Mouse (Mus musculus): ENCODE measurements around the gene Zbtb20. TPM values are rescaled to one million over a fixed set of nuclear protein-coding genes. Genes with fewer than 3 reads are reported as not detected.

Gene Zbtb20
- polyA plus RNA-seq (2015; fragmentation: Nextera tagmentation; extraction: Ambion mirVana) = 16.1 and 18.4 TPM in 2 replicates

- Histone ChIP-seq H3K9ac (ENCODE audit: low read depth, low read length) (peak within 1 kb of the TSS; percentile 75), H3K27me3 (replicated peaks; ENCODE audit: control insufficient read depth, insufficient read depth, low read length) (no peaks in the 10 kb centered on the region), H3K4me2 (ENCODE audit: low read depth, low read length) (peak within 1 kb of the TSS; percentile 69), H3K27ac (ENCODE audit: low read length) (peak within 1 kb of the TSS; percentile 93), H3K4me1 (ENCODE audit: control insufficient read depth, insufficient read depth, low read length) (no peaks in the 10 kb centered on the region), H3K9me3 (ENCODE audit: control insufficient read depth, low read length) (no peaks in the 10 kb centered on the region), H3K4me3 (ENCODE audit: low read length) (peak within 1 kb of the TSS; percentile 60), H3K36me3 (ENCODE audit: control insufficient read depth, insufficient read depth, low read length) (no peaks in the 10 kb centered on the region)
- 0% methylated on average over 5 of the region's 8 CpGs for WGBS
- no peak for ATAC-seq
These were observed at the start of gene Zbtb20 for GRCm38 (mm10) chr16:42875852-42875980. Gene Zbtb20 (plus strand): TSS chr16:42875881.

- no peaks in the 10 kb centered on the region for H3K36me3 ChIP-seq (ENCODE audit: control insufficient read depth, insufficient read depth, low read length)
- WGBS = 66% methylated on average over 5 of the region's 5 CpGs
- H3K4me3 ChIP-seq (ENCODE audit: low read length) = no peak overlapping the region
- H3K4me1 ChIP-seq (ENCODE audit: control insufficient read depth, insufficient read depth, low read length) = no peaks in the 10 kb centered on the region
- no peak overlapping the region for H3K27ac ChIP-seq (ENCODE audit: low read length)
- no peaks in the 10 kb centered on the region for H3K9me3 ChIP-seq (ENCODE audit: control insufficient read depth, low read length)
- H3K4me2 ChIP-seq (ENCODE audit: low read depth, low read length) = no peak overlapping the region
- H3K27me3 ChIP-seq (replicated peaks; ENCODE audit: control insufficient read depth, insufficient read depth, low read length) = no peaks in the 10 kb centered on the region
- no peak overlapping the region for H3K9ac ChIP-seq (ENCODE audit: low read depth, low read length)
- ATAC-seq = no peak
These were observed 39.7 kb upstream of the Zbtb20 start for GRCm38 (mm10) chr16:42835940-42836339.

DNA sequence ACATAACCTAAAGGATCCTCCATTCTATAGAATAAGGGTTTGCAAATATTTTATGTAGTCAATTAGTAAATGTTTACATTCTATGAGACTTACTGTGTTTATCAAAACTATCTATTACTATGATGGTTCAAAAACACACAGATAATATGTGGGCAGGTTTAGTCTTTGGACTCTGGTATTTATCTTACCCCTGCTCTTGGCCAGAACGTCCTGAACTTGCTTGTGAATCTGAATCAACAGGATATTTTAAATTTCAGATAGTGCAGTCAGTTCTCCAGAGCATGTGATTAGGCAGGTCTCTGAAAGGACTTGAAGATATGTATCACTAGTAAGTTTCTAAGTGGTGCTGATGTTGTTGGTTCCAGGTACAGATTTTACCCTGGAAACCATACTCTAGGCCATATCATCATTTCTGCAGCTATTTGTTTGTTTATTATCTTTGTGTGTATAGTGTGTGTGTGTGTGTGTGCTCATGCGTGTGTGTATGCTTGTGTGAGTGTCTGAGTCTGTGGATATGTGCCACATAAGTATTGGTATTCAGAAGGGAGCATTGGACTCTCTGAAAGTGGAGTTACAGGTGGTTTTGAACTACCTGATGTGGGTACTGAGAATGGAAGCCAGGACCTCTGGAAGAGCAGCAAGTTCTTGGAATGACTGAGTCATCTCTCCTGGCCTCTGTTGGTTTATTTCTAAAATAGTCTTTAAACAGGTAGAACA is 39.1 kb upstream of the Zbtb20 start:
- H3K4me3 ChIP-seq (ENCODE audit: low read length) = no peak overlapping the region
- no peaks in the 10 kb centered on the region for H3K36me3 ChIP-seq (ENCODE audit: control insufficient read depth, insufficient read depth, low read length)
- H3K4me1 ChIP-seq (ENCODE audit: control insufficient read depth, insufficient read depth, low read length) = no peaks in the 10 kb centered on the region
- no peaks in the 10 kb centered on the region for H3K27me3 ChIP-seq (replicated peaks; ENCODE audit: control insufficient read depth, insufficient read depth, low read length)
- H3K4me2 ChIP-seq (ENCODE audit: low read depth, low read length) = no peak overlapping the region
- no peak overlapping the region for H3K27ac ChIP-seq (ENCODE audit: low read length)
- 48% methylated on average over 2 of the region's 2 CpGs for WGBS
- no peak for ATAC-seq
- no peak overlapping the region for H3K9ac ChIP-seq (ENCODE audit: low read depth, low read length)
- no peaks in the 10 kb centered on the region for H3K9me3 ChIP-seq (ENCODE audit: control insufficient read depth, low read length)

DNA sequence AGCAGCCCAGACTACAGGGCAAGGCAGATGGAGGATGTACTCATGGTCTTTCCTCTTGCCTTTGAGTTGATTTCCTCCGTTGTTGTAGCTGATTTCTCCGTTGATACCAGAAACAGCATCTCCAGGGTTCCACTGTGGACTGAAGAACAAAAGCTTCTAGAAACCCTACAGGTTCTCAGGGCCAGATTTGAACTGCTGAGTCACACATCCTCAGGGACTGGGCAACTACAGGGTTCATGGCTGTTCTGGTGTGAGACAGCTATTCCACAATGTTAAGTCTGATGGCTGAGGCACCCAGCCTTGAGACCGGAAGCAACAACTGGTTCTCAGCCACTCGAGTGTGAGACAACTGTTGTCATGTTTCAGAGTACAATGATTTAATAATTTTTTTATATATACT is 37.5 kb upstream of the Zbtb20 start:
- 87% methylated on average over 4 of the region's 4 CpGs for WGBS
- ATAC-seq = no peak
- no peaks in the 10 kb centered on the region for H3K9me3 ChIP-seq (ENCODE audit: control insufficient read depth, low read length)
- H3K36me3 ChIP-seq (ENCODE audit: control insufficient read depth, insufficient read depth, low read length) = no peaks in the 10 kb centered on the region
- no peak overlapping the region for H3K4me3 ChIP-seq (ENCODE audit: low read length)
- H3K27me3 ChIP-seq (replicated peaks; ENCODE audit: control insufficient read depth, insufficient read depth, low read length) = no peaks in the 10 kb centered on the region
- H3K9ac ChIP-seq (ENCODE audit: low read depth, low read length) = no peak overlapping the region
- no peak overlapping the region for H3K27ac ChIP-seq (ENCODE audit: low read length)
- H3K4me2 ChIP-seq (ENCODE audit: low read depth, low read length) = no peak overlapping the region
- no peaks in the 10 kb centered on the region for H3K4me1 ChIP-seq (ENCODE audit: control insufficient read depth, insufficient read depth, low read length)

- Histone ChIP-seq H3K9me3 (ENCODE audit: control insufficient read depth, low read length) (no peaks in the 10 kb centered on the region), H3K4me2 (ENCODE audit: low read depth, low read length) (no peak overlapping the region), H3K27ac (ENCODE audit: low read length) (no peak overlapping the region), H3K27me3 (replicated peaks; ENCODE audit: control insufficient read depth, insufficient read depth, low read length) (no peaks in the 10 kb centered on the region), H3K4me3 (ENCODE audit: low read length) (no peak overlapping the region), H3K9ac (ENCODE audit: low read depth, low read length) (no peak overlapping the region), H3K36me3 (ENCODE audit: control insufficient read depth, insufficient read depth, low read length) (no peaks in the 10 kb centered on the region), H3K4me1 (ENCODE audit: control insufficient read depth, insufficient read depth, low read length) (no peaks in the 10 kb centered on the region)
- 54% methylated on average over 3 of the region's 3 CpGs for WGBS
- ATAC-seq = no peak
These were observed 18.0 kb upstream of the Zbtb20 start for GRCm38 (mm10) chr16:42857564-42858183.

- H3K4me3 ChIP-seq (ENCODE audit: low read length) = no peak overlapping the region
- H3K4me2 ChIP-seq (ENCODE audit: low read depth, low read length) = no peak overlapping the region
- H3K4me1 ChIP-seq (ENCODE audit: control insufficient read depth, insufficient read depth, low read length) = no peaks in the 10 kb centered on the region
- H3K9ac ChIP-seq (ENCODE audit: low read depth, low read length) = no peak overlapping the region
- WGBS = 79% methylated on average over 4 of the region's 4 CpGs
- no peak for ATAC-seq
- H3K9me3 ChIP-seq (ENCODE audit: control insufficient read depth, low read length) = no peaks in the 10 kb centered on the region
- no peaks in the 10 kb centered on the region for H3K27me3 ChIP-seq (replicated peaks; ENCODE audit: control insufficient read depth, insufficient read depth, low read length)
- no peaks in the 10 kb centered on the region for H3K36me3 ChIP-seq (ENCODE audit: control insufficient read depth, insufficient read depth, low read length)
- no peak overlapping the region for H3K27ac ChIP-seq (ENCODE audit: low read length)
These were observed 16.4 kb upstream of the Zbtb20 start for GRCm38 (mm10) chr16:42859251-42859650.

DNA sequence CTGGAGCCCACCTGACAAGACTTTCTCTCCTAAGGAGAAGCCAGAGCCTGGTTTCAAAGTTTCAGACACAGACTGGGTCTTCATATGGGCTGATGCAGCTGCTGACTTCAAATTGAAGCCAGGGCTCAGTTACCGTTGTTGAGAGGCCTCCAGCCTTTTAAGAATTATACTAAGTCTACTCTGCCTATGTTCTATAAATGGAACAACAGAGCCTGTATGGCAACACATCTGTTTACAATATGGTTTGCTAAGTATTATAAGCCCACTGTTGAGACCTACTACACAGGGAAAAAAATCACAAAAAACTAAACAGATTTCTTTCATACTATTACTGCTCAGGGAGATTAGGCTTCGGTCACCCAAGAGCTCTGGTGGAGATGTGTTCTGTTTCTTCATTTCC is 12.4 kb upstream of the Zbtb20 start:
- H3K9ac ChIP-seq (ENCODE audit: low read depth, low read length) = no peak overlapping the region
- H3K4me1 ChIP-seq (ENCODE audit: control insufficient read depth, insufficient read depth, low read length) = no peaks in the 10 kb centered on the region
- H3K27me3 ChIP-seq (replicated peaks; ENCODE audit: control insufficient read depth, insufficient read depth, low read length) = no peaks in the 10 kb centered on the region
- no peak for ATAC-seq
- H3K4me3 ChIP-seq (ENCODE audit: low read length) = no peak overlapping the region
- H3K4me2 ChIP-seq (ENCODE audit: low read depth, low read length) = no peak overlapping the region
- no peak overlapping the region for H3K27ac ChIP-seq (ENCODE audit: low read length)
- WGBS = 90% methylated on average over 2 of the region's 2 CpGs
- H3K36me3 ChIP-seq (ENCODE audit: control insufficient read depth, insufficient read depth, low read length) = no peaks in the 10 kb centered on the region
- no peaks in the 10 kb centered on the region for H3K9me3 ChIP-seq (ENCODE audit: control insufficient read depth, low read length)

GRCm38 (mm10) chr16:42866061-42866460 is 9.6 kb upstream of the Zbtb20 start:
- Histone ChIP-seq H3K27ac (ENCODE audit: low read length) (no peak overlapping the region), H3K27me3 (replicated peaks; ENCODE audit: control insufficient read depth, insufficient read depth, low read length) (no peaks in the 10 kb centered on the region)

GRCm38 (mm10) chr16:42872101-42872500 is 3.6 kb upstream of the Zbtb20 start:
- Histone ChIP-seq H3K36me3 (ENCODE audit: control insufficient read depth, insufficient read depth, low read length) (no peaks in the 10 kb centered on the region), H3K4me2 (ENCODE audit: low read depth, low read length) (no peak overlapping the region), H3K27me3 (replicated peaks; ENCODE audit: control insufficient read depth, insufficient read depth, low read length) (no peaks in the 10 kb centered on the region), H3K4me3 (ENCODE audit: low read length) (no peak overlapping the region), H3K9me3 (ENCODE audit: control insufficient read depth, low read length) (no peaks in the 10 kb centered on the region), H3K9ac (ENCODE audit: low read depth, low read length) (no peak overlapping the region), H3K4me1 (ENCODE audit: control insufficient read depth, insufficient read depth, low read length) (no peaks in the 10 kb centered on the region), H3K27ac (ENCODE audit: low read length) (no peak overlapping the region)
- WGBS = 88% methylated on average over 5 of the region's 5 CpGs
- no peak for ATAC-seq

More at GRCm38 (mm10) chr16:42866061-42866460, 9.6 kb upstream of the Zbtb20 start:
- H3K4me1 ChIP-seq (ENCODE audit: control insufficient read depth, insufficient read depth, low read length) = no peaks in the 10 kb centered on the region
- no peak overlapping the region for H3K4me2 ChIP-seq (ENCODE audit: low read depth, low read length)
- no peak overlapping the region for H3K4me3 ChIP-seq (ENCODE audit: low read length)
- no peak for ATAC-seq
- no peaks in the 10 kb centered on the region for H3K9me3 ChIP-seq (ENCODE audit: control insufficient read depth, low read length)
- 63% methylated on average over 1 of the region's 1 CpGs for WGBS
- no peak overlapping the region for H3K9ac ChIP-seq (ENCODE audit: low read depth, low read length)
- H3K36me3 ChIP-seq (ENCODE audit: control insufficient read depth, insufficient read depth, low read length) = no peaks in the 10 kb centered on the region

- no peaks in the 10 kb centered on the region for H3K9me3 ChIP-seq (ENCODE audit: control insufficient read depth, low read length)
- 51% methylated on average over 3 of the region's 3 CpGs for whole genome bisulfite sequencing
- no peak overlapping the region for H3K4me2 ChIP-seq (ENCODE audit: low read depth, low read length)
- H3K4me3 ChIP-seq (ENCODE audit: low read length) = no peak overlapping the region
- H3K27me3 ChIP-seq (replicated peaks; ENCODE audit: control insufficient read depth, insufficient read depth, low read length) = no peaks in the 10 kb centered on the region
- no peak overlapping the region for H3K9ac ChIP-seq (ENCODE audit: low read depth, low read length)
- no peaks in the 10 kb centered on the region for H3K4me1 ChIP-seq (ENCODE audit: control insufficient read depth, insufficient read depth, low read length)
- H3K36me3 ChIP-seq (ENCODE audit: control insufficient read depth, insufficient read depth, low read length) = no peaks in the 10 kb centered on the region
- H3K27ac ChIP-seq (ENCODE audit: low read length) = no peak overlapping the region
- ATAC-seq = no peak
These were observed 1.7 kb upstream of the Zbtb20 start for GRCm38 (mm10) chr16:42873942-42874341.

All from intestine, embryonic 16.5 days (tissue).